Comparison of ENCODE assay signal across 9 mouse cellular contexts in the genomic region with DNA sequence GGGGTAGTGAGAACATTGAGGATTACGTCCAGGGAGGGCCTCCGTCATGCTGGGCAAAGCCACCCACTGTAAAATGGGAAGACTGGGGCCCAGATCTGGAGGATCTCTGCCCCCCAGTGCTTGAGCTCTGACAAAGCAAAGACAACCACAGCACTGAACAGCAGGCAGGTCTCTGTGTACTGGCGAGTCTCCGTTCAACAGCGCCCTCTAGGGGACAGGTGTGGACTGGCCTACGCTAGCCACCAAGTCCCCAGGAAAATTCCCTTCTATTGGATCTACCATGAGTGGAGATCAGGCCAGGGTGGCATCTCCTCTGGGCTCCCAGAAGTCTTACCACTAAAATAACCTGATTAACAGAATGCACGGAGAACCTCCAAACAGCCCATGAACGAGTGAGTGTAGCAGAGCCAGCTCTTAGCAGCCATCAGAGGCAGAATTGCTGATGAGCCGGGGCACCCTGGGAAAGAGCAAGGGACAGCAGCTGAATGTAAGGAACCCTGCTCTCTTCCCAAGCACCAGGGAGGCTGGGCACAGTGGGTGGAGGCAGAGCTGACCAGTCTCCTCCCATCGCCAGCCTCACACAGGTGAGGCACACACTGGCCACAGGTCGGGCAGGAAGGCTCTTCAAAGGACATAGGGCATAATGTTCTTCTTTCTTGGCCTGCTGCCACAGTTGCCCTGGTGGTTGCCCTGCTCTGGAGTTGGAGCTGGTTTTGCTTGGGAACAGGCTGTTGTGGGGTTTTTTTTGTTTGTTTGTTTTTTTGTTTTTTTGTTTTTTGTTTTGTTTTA. TPM values are rescaled to one million over a fixed set of nuclear protein-coding genes. Genes with fewer than 3 reads are reported as not detected.
DNase-seq lines count a peak whose midpoint lies in the region; ATAC-seq lines count a peak whose summit lies in the region.
"Had no signal": no experiment of that assay in that cellular context is flagged by ENCODE, and none has a peak within 500 bp of the region (broad histone marks: within the 10 kb centered on the region; RNA-seq: fewer than 3 reads in every experiment).

No protein-coding gene starts in this region.

- no peaks in the 10 kb centered on the region for H3K9me3 ChIP-seq in embryonic facial prominence, embryonic 10.5 days

- peak; percentile 84 for ATAC-seq in frontal cortex, adult (ENCODE audit: low TSS enrichment)

- H3K27me3 ChIP-seq in embryonic facial prominence, embryonic 10.5 days (replicated peaks; ENCODE audit: low read depth, poor library complexity, severe bottlenecking), result no peaks in the 10 kb centered on the region

- H3K4me1 ChIP-seq in embryonic facial prominence, embryonic 10.5 days, result no peaks in the 10 kb centered on the region

- H3K27ac ChIP-seq in embryonic facial prominence, embryonic 10.5 days (replicated peaks), result no peak overlapping the region

- WGBS in embryonic facial prominence, embryonic 10.5 days, result 35% methylated on average over 11 of the region's 11 CpGs

- DNase-seq in frontal cortex, postnatal 25 days (ENCODE audit: low spot score in 2 of 2), result no peak
- DNase-seq in urinary bladder, adult 18-20 months (ENCODE audit: low spot score in 2 of 2), result peak; percentile 67 to 73
- no peak for DNase-seq in urinary bladder, postnatal 10 days (ENCODE audit: low spot score)
- DNase-seq in embryonic facial prominence, embryonic 10.5 days (ENCODE audit: low spot score), result peak; percentile 60
- peak; percentile 75 to 80 for DNase-seq in kidney, postnatal 4 days
- DNase-seq in retina, postnatal 1 day, result peak; percentile 29
- DNase-seq in layer of hippocampus, postnatal 14 days (ENCODE audit: low spot score in 2 of 2), result no peak

- H3K4me3 ChIP-seq in embryonic facial prominence, embryonic 10.5 days, result no peak overlapping the region

- H3K36me3 ChIP-seq in embryonic facial prominence, embryonic 10.5 days (replicated peaks), result no peaks in the 10 kb centered on the region

RNA-seq across cellular contexts. Expression of gene Slc22a13, which starts 16.5 kb away (rescaled TPM):
- not detected in 2 replicates for polyA plus RNA-seq in embryonic facial prominence, embryonic 10.5 days (2016; fragmentation: Nextera tagmentation; extraction: Ambion mirVana)
- under 1 TPM in 1 of 2 experiments, not detected in 1; 0.24 TPM for total RNA-seq in layer of hippocampus, postnatal 14 days (2021)
- total RNA-seq: layer of hippocampus, postnatal 10 days had no signal

RNA-seq across cellular contexts. Expression of gene Gm47289, which starts 33.4 kb away (rescaled TPM):
- not detected in 2 replicates for polyA plus RNA-seq in embryonic facial prominence, embryonic 10.5 days (2016; fragmentation: Nextera tagmentation; extraction: Ambion mirVana)
- not detected for total RNA-seq in layer of hippocampus, postnatal 14 days (2021)
- total RNA-seq: layer of hippocampus, postnatal 10 days had no signal

RNA-seq across cellular contexts. Expression of gene Acaa1b, which starts 35.5 kb away (rescaled TPM):
- polyA plus RNA-seq in embryonic facial prominence, embryonic 10.5 days (2016; fragmentation: Nextera tagmentation; extraction: Ambion mirVana), result 1.5 and 1.6 TPM in 2 replicates
- total RNA-seq in layer of hippocampus, postnatal 14 days (2021), result 1 to 10 TPM; 1.2 to 1.3 TPM

Comparison
In these comparisons a context has a peak if more than half of its experiments do, and no peak if none do; other contexts are left out.
1. DNase-seq: peak in urinary bladder, adult 18-20 months (2 of 2), embryonic facial prominence, embryonic 10.5 days (single experiment), kidney, postnatal 4 days (2 of 2) and retina, postnatal 1 day (single experiment); none in frontal cortex, postnatal 25 days (0 of 2), urinary bladder, postnatal 10 days (single experiment) and layer of hippocampus, postnatal 14 days (0 of 2).